In genomic region chr17:7025764-7026346, GRCm38 (mm10) we compare ENCODE assay signal across 22 mouse cellular contexts. TPM values are rescaled to one million over a fixed set of nuclear protein-coding genes. Genes with fewer than 3 reads are reported as not detected.
DNase-seq lines count a peak whose midpoint lies in the region; ATAC-seq and TF ChIP-seq lines count a peak whose summit lies in the region.
"Not testable (repeated sequence)": the region's sequence is repeated elsewhere in the genome, so short reads cannot be mapped to it uniquely, and the experiment has no call there.
"Had no signal": no experiment of that assay in that cellular context is flagged by ENCODE, and none has a peak within 500 bp of the region (broad histone marks: within the 10 kb centered on the region; RNA-seq: fewer than 3 reads in every experiment).

No protein-coding gene starts in this region.

- H3K9me3 ChIP-seq in forebrain, embryonic 12.5 days; forebrain, embryonic 16.5 days (ENCODE audit: control insufficient read depth, low read length); heart, postnatal 0 days (replicated peaks; ENCODE audit: control insufficient read depth, low read length); hindbrain, embryonic 15.5 days; kidney, embryonic 15.5 days (replicated peaks); midbrain, embryonic 15.5 days; neural tube, embryonic 13.5 days: not testable (repeated sequence)

- H3K27ac ChIP-seq in forebrain, embryonic 12.5 days; forebrain, embryonic 16.5 days (ENCODE audit: low read length); heart, postnatal 0 days (ENCODE audit: low read depth); hindbrain, embryonic 15.5 days (replicated peaks); kidney, embryonic 15.5 days; midbrain, embryonic 15.5 days; neural tube, embryonic 13.5 days (replicated peaks): not testable (repeated sequence)

- not testable (repeated sequence) for H3K4me3 ChIP-seq in forebrain, embryonic 12.5 days (replicated peaks); forebrain, embryonic 16.5 days (replicated peaks; ENCODE audit: low read length); heart, postnatal 0 days (ENCODE audit: low read depth, low read length); hindbrain, embryonic 15.5 days; kidney, embryonic 15.5 days (replicated peaks); midbrain, embryonic 15.5 days; neural tube, embryonic 13.5 days

- not testable (repeated sequence) for TF ChIP-seq EP300 in heart, postnatal 0 days (IDR thresholded peaks at IDR 0.05; ENCODE audit: low read depth)

- not testable (repeated sequence) for H3K4me1 ChIP-seq in forebrain, embryonic 12.5 days; forebrain, embryonic 16.5 days (replicated peaks; ENCODE audit: control insufficient read depth, insufficient read depth, low read length); heart, postnatal 0 days (ENCODE audit: control insufficient read depth, insufficient read depth); hindbrain, embryonic 15.5 days (replicated peaks); kidney, embryonic 15.5 days; midbrain, embryonic 15.5 days; neural tube, embryonic 13.5 days (replicated peaks)

- not testable (repeated sequence) for H3K9ac ChIP-seq in forebrain, embryonic 12.5 days; forebrain, embryonic 16.5 days (replicated peaks; ENCODE audit: low read depth, low read length); heart, postnatal 0 days (replicated peaks; ENCODE audit: low read depth, low read length); hindbrain, embryonic 15.5 days; kidney, embryonic 15.5 days; midbrain, embryonic 15.5 days; neural tube, embryonic 13.5 days

- TF ChIP-seq CTCF in heart, postnatal 0 days (IDR thresholded peaks at IDR 0.05; ENCODE audit: low read depth): not testable (repeated sequence)

- not testable (repeated sequence) for H3K4me2 ChIP-seq in forebrain, embryonic 12.5 days; forebrain, embryonic 16.5 days (ENCODE audit: low read length); heart, postnatal 0 days (ENCODE audit: low read depth, low read length); hindbrain, embryonic 15.5 days; kidney, embryonic 15.5 days; midbrain, embryonic 15.5 days; neural tube, embryonic 13.5 days

- DNase-seq in heart, postnatal 0 days (ENCODE audit: low spot score): not testable (repeated sequence)

- WGBS in forebrain, embryonic 12.5 days: 41% methylated on average over 3 of the region's 14 CpGs
- WGBS in forebrain, embryonic 16.5 days: 12% methylated on average over 3 of the region's 14 CpGs
- 36% methylated on average over 3 of the region's 14 CpGs for WGBS in heart, postnatal 0 days
- WGBS in hindbrain, embryonic 15.5 days: 28% methylated on average over 3 of the region's 14 CpGs
- 19% methylated on average over 3 of the region's 14 CpGs for WGBS in kidney, embryonic 15.5 days
- WGBS in midbrain, embryonic 15.5 days: 34% methylated on average over 3 of the region's 14 CpGs
- 17% methylated on average over 3 of the region's 14 CpGs for WGBS in neural tube, embryonic 13.5 days

- H3K36me3 ChIP-seq in forebrain, embryonic 12.5 days (replicated peaks); forebrain, embryonic 16.5 days (ENCODE audit: control insufficient read depth, insufficient read depth); heart, postnatal 0 days (replicated peaks; ENCODE audit: control insufficient read depth, insufficient read depth, low read length); hindbrain, embryonic 15.5 days; kidney, embryonic 15.5 days; midbrain, embryonic 15.5 days (replicated peaks); neural tube, embryonic 13.5 days: not testable (repeated sequence)

- ATAC-seq in forebrain, embryonic 12.5 days (ENCODE audit: low FRiP score): peak; percentile 67; the same call in 1 of the 2 replicates
- peak; percentile 71 for ATAC-seq in forebrain, embryonic 16.5 days
- ATAC-seq in heart, postnatal 0 days (ENCODE audit: insufficient read depth, low read depth): peak; percentile 88
- peak; percentile 24; the same call in 1 of the 2 replicates for ATAC-seq in hindbrain, embryonic 15.5 days (ENCODE audit: low FRiP score, low read depth)
- ATAC-seq in kidney, embryonic 15.5 days (replicated peaks; ENCODE audit: low FRiP score): peak; percentile 75
- ATAC-seq in midbrain, embryonic 15.5 days (replicated peaks): peak; percentile 57
- ATAC-seq in neural tube, embryonic 13.5 days (ENCODE audit: low read depth): peak; percentile 25; the same call in 1 of the 2 replicates

- not testable (repeated sequence) for H3K27me3 ChIP-seq in forebrain, embryonic 12.5 days; forebrain, embryonic 16.5 days (replicated peaks; ENCODE audit: control insufficient read depth, insufficient read depth, low read length); heart, postnatal 0 days (ENCODE audit: control insufficient read depth, insufficient read depth, low read length); hindbrain, embryonic 15.5 days; kidney, embryonic 15.5 days; midbrain, embryonic 15.5 days (replicated peaks); neural tube, embryonic 13.5 days

RNA-seq across cellular contexts. Expression of gene Gm1604a, which starts 0.5 kb away (rescaled TPM):
- polyA plus RNA-seq in forebrain, embryonic 12.5 days (2016; fragmentation: Nextera tagmentation; extraction: Ambion mirVana): not detected in 2 replicates
- 0.77 TPM in 1 of 2 replicates, not detected in the other for polyA plus RNA-seq in forebrain, embryonic 16.5 days (2015; fragmentation: Nextera tagmentation; extraction: Ambion mirVana)
- not detected in 2 replicates for total RNA-seq in heart, postnatal 0 days (2014; rRNA removed; ENCODE audit: low replicate concordance)
- not detected in 2 replicates for polyA plus RNA-seq in heart, postnatal 0 days (2015; fragmentation: Nextera tagmentation; extraction: Ambion mirVana)
- 0.30 TPM in 1 of 2 replicates, not detected in the other for polyA plus RNA-seq in hindbrain, embryonic 15.5 days (2015; fragmentation: Nextera tagmentation; extraction: Ambion mirVana)
- polyA plus RNA-seq in kidney, embryonic 15.5 days (2015; fragmentation: Nextera tagmentation; extraction: Ambion mirVana): 0.32 TPM in 1 of 2 replicates, not detected in the other
- polyA plus RNA-seq in midbrain, embryonic 15.5 days (2015; fragmentation: Nextera tagmentation; extraction: Ambion mirVana): 0.26 and 0.57 TPM in 2 replicates
- polyA plus RNA-seq in neural tube, embryonic 13.5 days (2015; fragmentation: Nextera tagmentation; extraction: Ambion mirVana): not detected in 2 replicates
- total RNA-seq: adrenal gland, adult 2 months; adrenal gland, postnatal 25 days; ES-E14; gastrocnemius, adult 18-20 months; gastrocnemius, postnatal 14 days; heart, adult 2 months; heart, postnatal 10 days; heart, postnatal 4 days had no signal
- polyA plus RNA-seq: embryonic facial prominence, embryonic 10.5 days; embryonic facial prominence, embryonic 15.5 days; erythroblast, embryonic 14.5 days; forebrain, embryonic 10.5 days; gonadal fat pad, adult 2 months; heart, adult 2 months; heart, embryonic 11.5 days; intestine, embryonic 15.5 days had no signal

RNA-seq across cellular contexts. Expression of gene Gm49721, which starts 47.2 kb away (rescaled TPM):
- polyA plus RNA-seq in forebrain, embryonic 12.5 days (2016; fragmentation: Nextera tagmentation; extraction: Ambion mirVana): 0.17 and 0.47 TPM in 2 replicates
- 0.25 and 0.31 TPM in 2 replicates for polyA plus RNA-seq in forebrain, embryonic 16.5 days (2015; fragmentation: Nextera tagmentation; extraction: Ambion mirVana)
- not detected in 2 replicates for total RNA-seq in heart, postnatal 0 days (2014; rRNA removed; ENCODE audit: low replicate concordance)
- 0.05 and 0.10 TPM in 2 replicates for polyA plus RNA-seq in heart, postnatal 0 days (2015; fragmentation: Nextera tagmentation; extraction: Ambion mirVana)
- 0.19 and 0.38 TPM in 2 replicates for polyA plus RNA-seq in hindbrain, embryonic 15.5 days (2015; fragmentation: Nextera tagmentation; extraction: Ambion mirVana)
- 0.14 and 0.68 TPM in 2 replicates for polyA plus RNA-seq in kidney, embryonic 15.5 days (2015; fragmentation: Nextera tagmentation; extraction: Ambion mirVana)
- polyA plus RNA-seq in midbrain, embryonic 15.5 days (2015; fragmentation: Nextera tagmentation; extraction: Ambion mirVana): 0.18 and 0.35 TPM in 2 replicates
- 0.47 TPM in 1 of 2 replicates, not detected in the other for polyA plus RNA-seq in neural tube, embryonic 13.5 days (2015; fragmentation: Nextera tagmentation; extraction: Ambion mirVana)
- total RNA-seq: gastrocnemius, postnatal 14 days; heart, adult 2 months; heart, postnatal 10 days; heart, postnatal 4 days had no signal
- polyA plus RNA-seq: embryonic facial prominence, embryonic 15.5 days; erythroblast, embryonic 14.5 days; forebrain, embryonic 10.5 days; heart, adult 2 months; heart, embryonic 11.5 days had no signal

RNA-seq across cellular contexts. Expression of gene Rnaset2b, which starts 55.4 kb away (rescaled TPM):
- 83.9 and 94.6 TPM in 2 replicates for polyA plus RNA-seq in forebrain, embryonic 12.5 days (2016; fragmentation: Nextera tagmentation; extraction: Ambion mirVana)
- polyA plus RNA-seq in forebrain, embryonic 16.5 days (2015; fragmentation: Nextera tagmentation; extraction: Ambion mirVana): 83.1 and 87.9 TPM in 2 replicates
- 106 and 142 TPM in 2 replicates for total RNA-seq in heart, postnatal 0 days (2014; rRNA removed; ENCODE audit: low replicate concordance)
- polyA plus RNA-seq in heart, postnatal 0 days (2015; fragmentation: Nextera tagmentation; extraction: Ambion mirVana): 331 and 343 TPM in 2 replicates
- polyA plus RNA-seq in hindbrain, embryonic 15.5 days (2015; fragmentation: Nextera tagmentation; extraction: Ambion mirVana): 107 and 116 TPM in 2 replicates
- polyA plus RNA-seq in kidney, embryonic 15.5 days (2015; fragmentation: Nextera tagmentation; extraction: Ambion mirVana): 287 and 291 TPM in 2 replicates
- polyA plus RNA-seq in midbrain, embryonic 15.5 days (2015; fragmentation: Nextera tagmentation; extraction: Ambion mirVana): 76.6 and 90.6 TPM in 2 replicates
- polyA plus RNA-seq in neural tube, embryonic 13.5 days (2015; fragmentation: Nextera tagmentation; extraction: Ambion mirVana): 95.7 and 102 TPM in 2 replicates

Comparison
In these comparisons a context has a peak if more than half of its experiments do, and no peak if none do; other contexts are left out.
1. ATAC-seq: peak in every context shown above with its lines; median percentile 88 in heart, postnatal 0 days; 75 in kidney, embryonic 15.5 days; 71 in forebrain, embryonic 16.5 days; 67 in forebrain, embryonic 12.5 days; 57 in midbrain, embryonic 15.5 days; 25 in neural tube, embryonic 13.5 days; 24 in hindbrain, embryonic 15.5 days.